ENCODE assay signal across 27 mouse cellular contexts in genomic region chr19:48871601-48872000, GRCm38 (mm10).
DNase-seq lines count a peak whose midpoint lies in the region; ATAC-seq and TF ChIP-seq lines count a peak whose summit lies in the region.
"Had no signal": no experiment of that assay in that cellular context is flagged by ENCODE, and none has a peak within 500 bp of the region (broad histone marks: within the 10 kb centered on the region; RNA-seq: fewer than 3 reads in every experiment).

No protein-coding gene starts in this region.

- no peak overlapping the region for H3K27ac ChIP-seq in kidney, embryonic 15.5 days
- no peak overlapping the region for H3K27ac ChIP-seq in left cerebral cortex, adult 2 months
- H3K27ac ChIP-seq: forebrain, embryonic 10.5 days; forebrain, embryonic 13.5 days; gastrocnemius, adult 2 months; hindbrain, embryonic 12.5 days; hindbrain, embryonic 15.5 days had no signal

- intact Hi-C loops in left cerebral cortex, adult 2 months (cut with DNase I): no loop called here

- ATAC-seq in kidney, embryonic 15.5 days (replicated peaks; ENCODE audit: low FRiP score): no peak
- ATAC-seq: forebrain, embryonic 13.5 days; forebrain, embryonic 16.5 days; Patski had no signal

- no peak for TF ChIP-seq CTCF in left cerebral cortex, adult 2 months (IDR thresholded peaks at IDR 0.05)

- DNase-seq in kidney, adult 11 months: peak; percentile 20
- no peak for DNase-seq in kidney, postnatal 4 days
- DNase-seq in kidney, adult 8-10 months: peak; percentile 36 to 41
- DNase-seq in kidney, postnatal 10 days: peak; percentile 8
- DNase-seq in kidney, postnatal 36 days: peak; percentile 44 to 50
- no peak for DNase-seq in left cerebral cortex, adult 2 months (ENCODE audit: extremely low spot score in 1 of 2, low spot score in 2 of 2)
- DNase-seq: adrenal gland, postnatal 10 days; adrenal gland, postnatal 36 days; B cell, adult 2 months; cerebellum, adult 18-20 months; cerebellum, adult 9-10 months; cerebellum, postnatal 14 days; gastrocnemius, adult 2 months; gastrocnemius, postnatal 14 days; heart, adult 11 months; heart, postnatal 10 days; heart, postnatal 36 days had no signal

- no peaks in the 10 kb centered on the region for H3K27me3 ChIP-seq in kidney, embryonic 15.5 days
- H3K27me3 ChIP-seq: CH12.LX; forebrain, embryonic 13.5 days; hindbrain, embryonic 12.5 days; hindbrain, embryonic 15.5 days; Patski had no signal

- H3K9me3 ChIP-seq in kidney, embryonic 15.5 days (replicated peaks): no peaks in the 10 kb centered on the region
- H3K9me3 ChIP-seq: forebrain, embryonic 10.5 days; forebrain, embryonic 13.5 days; hindbrain, embryonic 12.5 days; hindbrain, embryonic 15.5 days had no signal

- H3K9ac ChIP-seq in kidney, embryonic 15.5 days: no peak overlapping the region
- H3K9ac ChIP-seq: forebrain, embryonic 13.5 days; hindbrain, embryonic 12.5 days; hindbrain, embryonic 15.5 days had no signal

- 0 out of 2 replicates have a peak, but pooled peaks cover 2% of the 10 kb centered on the region for H3K4me1 ChIP-seq in kidney, embryonic 15.5 days
- H3K4me1 ChIP-seq: forebrain, embryonic 10.5 days; forebrain, embryonic 13.5 days; hindbrain, embryonic 12.5 days; hindbrain, embryonic 15.5 days had no signal

- no peaks in the 10 kb centered on the region for H3K36me3 ChIP-seq in kidney, embryonic 15.5 days
- H3K36me3 ChIP-seq: forebrain, embryonic 10.5 days; G1E; hindbrain, embryonic 12.5 days; hindbrain, embryonic 15.5 days had no signal

- no peak overlapping the region for H3K4me2 ChIP-seq in kidney, embryonic 15.5 days
- H3K4me2 ChIP-seq: forebrain, embryonic 13.5 days; heart, embryonic 11.5 days; hindbrain, embryonic 12.5 days; hindbrain, embryonic 15.5 days had no signal

- H3K4me3 ChIP-seq in kidney, embryonic 15.5 days (replicated peaks): no peak overlapping the region
- no peak overlapping the region for H3K4me3 ChIP-seq in left cerebral cortex, adult 2 months
- H3K4me3 ChIP-seq: forebrain, embryonic 10.5 days; forebrain, embryonic 13.5 days; gastrocnemius, adult 2 months; hindbrain, embryonic 12.5 days; hindbrain, embryonic 15.5 days had no signal

Comparison
In these comparisons a context has a peak if more than half of its experiments do, and no peak if none do; other contexts are left out.
1. DNase-seq: peak in kidney, adult 11 months (single experiment), kidney, adult 8-10 months (2 of 2), kidney, postnatal 10 days (single experiment) and kidney, postnatal 36 days (2 of 2); none in kidney, postnatal 4 days (0 of 2) and left cerebral cortex, adult 2 months (0 of 2).